Mouse (Mus musculus): Measurements from ENCODE around the gene Rsph6a. TPM values are rescaled to one million over a fixed set of nuclear protein-coding genes. Genes with fewer than 3 reads are reported as not detected.

Rsph6a gene
- polyA plus RNA-seq, 1 experiment = 0.10 TPM

GRCm38 (mm10) chr7:19118028-19118771 lies 63.7 kb downstream of the Rsph6a start, which contains the start of gene Gm4969:
Gene Gm4969 (minus strand): TSS chr7:19118368.
- Histone ChIP-seq H3K27me3 (ENCODE audit: control insufficient read depth, insufficient read depth, low read length) (no peaks in the 10 kb centered on the region), H3K27ac (ENCODE audit: insufficient read depth, low read length) (no peak within 1 kb of the TSS), H3K4me3 (replicated peaks; ENCODE audit: insufficient read depth, low read depth, low read length) (no peak within 1 kb of the TSS), H3K4me1 (ENCODE audit: control insufficient read depth, insufficient read depth, low read length) (peaks cover 4% of the 10 kb centered on the region; the same call in 1 of the 2 replicates)
- WGBS = 17% methylated on average over 64 of the region's 64 CpGs
- DNase-seq = peak; percentile 64 to 67
- TF ChIP-seq POLR2A (IDR thresholded peaks at IDR 0.05; ENCODE audit: borderline replicate concordance, insufficient read depth, low read length) (no peak), CTCF (IDR thresholded peaks at IDR 0.05; ENCODE audit: borderline replicate concordance, insufficient read depth, low read depth, low read length) (no peak)

- H3K4me3 ChIP-seq (replicated peaks; ENCODE audit: insufficient read depth, low read depth, low read length) = no peak overlapping the region
- WGBS = 92% methylated on average over 8 of the region's 8 CpGs
Observed at GRCm38 (mm10) chr7:19119083-19119482, 64.6 kb downstream of the Rsph6a start.

GRCm38 (mm10) chr7:19119631-19120429 lies 65.3 kb downstream of the Rsph6a start, which contains the start of gene Fbxo46:
Gene Fbxo46 (plus strand): TSS chr7:19119859.
- 2% methylated on average over 34 of the region's 34 CpGs for WGBS
- peaks cover 4% of the 10 kb centered on the region; the same call in 1 of the 2 replicates for H3K4me1 ChIP-seq (ENCODE audit: control insufficient read depth, insufficient read depth, low read length)
- DNase-seq = peak; percentile 91 to 96
- H3K27me3 ChIP-seq (ENCODE audit: control insufficient read depth, insufficient read depth, low read length) = no peaks in the 10 kb centered on the region
- TF ChIP-seq CTCF (IDR thresholded peaks at IDR 0.05; ENCODE audit: borderline replicate concordance, insufficient read depth, low read depth, low read length) (no peak), POLR2A (IDR thresholded peaks at IDR 0.05; ENCODE audit: borderline replicate concordance, insufficient read depth, low read length) (peak; percentile 92; the same call in 1 of the 2 replicates)
- no peak within 1 kb of the TSS for H3K27ac ChIP-seq (ENCODE audit: insufficient read depth, low read length)
- H3K4me3 ChIP-seq (replicated peaks; ENCODE audit: insufficient read depth, low read depth, low read length) = peak within 1 kb of the TSS; percentile 92

More at GRCm38 (mm10) chr7:19119083-19119482, 64.6 kb downstream of the Rsph6a start:
- Histone ChIP-seq H3K4me1 (ENCODE audit: control insufficient read depth, insufficient read depth, low read length) (peaks cover 4% of the 10 kb centered on the region; the same call in 1 of the 2 replicates), H3K27ac (ENCODE audit: insufficient read depth, low read length) (no peak overlapping the region), H3K27me3 (ENCODE audit: control insufficient read depth, insufficient read depth, low read length) (no peaks in the 10 kb centered on the region)
- TF ChIP-seq POLR2A (IDR thresholded peaks at IDR 0.05; ENCODE audit: borderline replicate concordance, insufficient read depth, low read length) (no peak), CTCF (IDR thresholded peaks at IDR 0.05; ENCODE audit: borderline replicate concordance, insufficient read depth, low read depth, low read length) (no peak)
- peak; percentile 30 to 47 for DNase-seq

GRCm38 (mm10) chr7:19121686-19122085 lies 67.2 kb downstream of the Rsph6a start:
- 71% methylated on average over 4 of the region's 4 CpGs for WGBS
- Histone ChIP-seq H3K27me3 (ENCODE audit: control insufficient read depth, insufficient read depth, low read length) (no peaks in the 10 kb centered on the region), H3K27ac (ENCODE audit: insufficient read depth, low read length) (no peak overlapping the region), H3K4me3 (replicated peaks; ENCODE audit: insufficient read depth, low read depth, low read length) (no peak overlapping the region), H3K4me1 (ENCODE audit: control insufficient read depth, insufficient read depth, low read length) (peaks cover 4% of the 10 kb centered on the region; the same call in 1 of the 2 replicates)
- TF ChIP-seq POLR2A (IDR thresholded peaks at IDR 0.05; ENCODE audit: borderline replicate concordance, insufficient read depth, low read length) (no peak), CTCF (IDR thresholded peaks at IDR 0.05; ENCODE audit: borderline replicate concordance, insufficient read depth, low read depth, low read length) (no peak)
- no peak for DNase-seq

Other genes with a start within 250 kb of the Rsph6a start
- gene Psg17, start 233.1 kb upstream of the Rsph6a start, polyA plus RNA-seq (2012; rRNA removed) = 0.15 TPM in 1 of 2 replicates, not detected in the other
- 2.0 and 2.1 TPM in 2 replicates for gene Mill2, start 214.7 kb upstream of the Rsph6a start, polyA plus RNA-seq (2012; rRNA removed)
- gene Pglyrp1, start 183.4 kb upstream of the Rsph6a start, polyA plus RNA-seq (2012; rRNA removed) = 17.3 TPM in 2 replicates
- 16.3 and 17.6 TPM in 2 replicates for gene Ccdc61, start 144.3 kb upstream of the Rsph6a start, polyA plus RNA-seq (2012; rRNA removed)
- 12.8 and 14.5 TPM in 2 replicates for gene Nova2, start 128.8 kb upstream of the Rsph6a start, polyA plus RNA-seq (2012; rRNA removed)
- 2.0 and 2.7 TPM in 2 replicates for gene Nanos2, start 67.3 kb upstream of the Rsph6a start, polyA plus RNA-seq (2012; rRNA removed)
- 52.6 and 55.3 TPM in 2 replicates for gene Mypop, start 63.4 kb upstream of the Rsph6a start, polyA plus RNA-seq (2012; rRNA removed)
- gene Irf2bp1, start 50.6 kb upstream of the Rsph6a start, polyA plus RNA-seq (2012; rRNA removed) = 37.7 and 41.5 TPM in 2 replicates
- gene Foxa3, start 31.2 kb upstream of the Rsph6a start, polyA plus RNA-seq (2012; rRNA removed) = not detected in 2 replicates
- 112 and 113 TPM in 2 replicates for gene Sympk, start 30.3 kb upstream of the Rsph6a start, polyA plus RNA-seq (2012; rRNA removed)
- gene Dmwd, start 21.5 kb downstream of the Rsph6a start, polyA plus RNA-seq (2012; rRNA removed) = 116 and 117 TPM in 2 replicates
- 38.9 and 40.1 TPM in 2 replicates for gene Dmpk, start 29.2 kb downstream of the Rsph6a start, polyA plus RNA-seq (2012; rRNA removed)
- 3.5 and 4.6 TPM in 2 replicates for gene Six5, start 39.9 kb downstream of the Rsph6a start, polyA plus RNA-seq (2012; rRNA removed)
- gene Gm4969, start 63.7 kb downstream of the Rsph6a start, polyA plus RNA-seq (2012; rRNA removed) = 0.80 and 0.90 TPM in 2 replicates
- 7.6 and 7.9 TPM in 2 replicates for gene Fbxo46, start 65.2 kb downstream of the Rsph6a start, polyA plus RNA-seq (2012; rRNA removed)
- gene Qpctl, start 94.6 kb downstream of the Rsph6a start, polyA plus RNA-seq (2012; rRNA removed) = 15.7 TPM in 2 replicates
- gene Snrpd2, start 95.0 kb downstream of the Rsph6a start, polyA plus RNA-seq (2012; rRNA removed) = 87.1 and 88.8 TPM in 2 replicates
- 1.9 and 2.6 TPM in 2 replicates for gene Gipr, start 111.4 kb downstream of the Rsph6a start, polyA plus RNA-seq (2012; rRNA removed)
- gene Eml2, start 121.7 kb downstream of the Rsph6a start, polyA plus RNA-seq (2012; rRNA removed) = 148 and 176 TPM in 2 replicates
- 4.3 and 5.1 TPM in 2 replicates for gene Gpr4, start 157.8 kb downstream of the Rsph6a start, polyA plus RNA-seq (2012; rRNA removed)
- gene Opa3, start 173.6 kb downstream of the Rsph6a start, polyA plus RNA-seq (2012; rRNA removed) = 39.1 and 40.1 TPM in 2 replicates
- gene Vasp, start 217.1 kb downstream of the Rsph6a start, polyA plus RNA-seq (2012; rRNA removed) = 30.8 and 32.9 TPM in 2 replicates
- gene Ppm1n, start 225.4 kb downstream of the Rsph6a start, polyA plus RNA-seq (2012; rRNA removed) = 1.1 and 2.0 TPM in 2 replicates
- gene Rtn2, start 227.9 kb downstream of the Rsph6a start, polyA plus RNA-seq (2012; rRNA removed) = 96.9 and 101 TPM in 2 replicates